Mouse (Mus musculus): ENCODE results near the gene Rapgef4.

Rapgef4 gene

GRCm38 (mm10) chr2:71980771-71981342 is at the start of gene Rapgef4:
Gene Rapgef4, plus strand, starts transcription at chr2:71981240.
- no peak for DNase-seq (ENCODE audit: extremely low read depth, insufficient read length, low spot score)

DNA sequence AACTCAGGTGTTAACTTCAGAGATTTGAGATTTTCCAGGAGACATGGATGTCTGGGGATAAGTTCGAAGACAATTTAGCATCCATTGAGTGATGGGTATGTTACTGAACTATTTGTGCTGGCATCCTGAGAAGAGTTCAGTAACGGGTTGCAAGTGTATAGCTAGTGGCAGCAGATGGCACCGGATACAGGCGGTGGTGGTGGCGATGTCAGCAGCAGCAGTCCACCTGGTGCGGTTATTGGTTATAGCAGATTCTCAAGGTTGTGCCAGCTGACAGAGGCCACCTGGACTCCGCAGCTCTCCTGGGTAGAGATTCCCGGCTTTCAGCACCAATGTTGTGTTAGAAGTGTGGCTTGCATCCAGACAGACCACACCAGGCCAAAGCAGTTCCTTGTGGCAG is 47.0 kb upstream of the Rapgef4 start:
- no peak for DNase-seq (ENCODE audit: extremely low read depth, insufficient read length, low spot score)

GRCm38 (mm10) chr2:71936711-71937110 is 44.3 kb upstream of the Rapgef4 start:
- DNase-seq (ENCODE audit: extremely low read depth, insufficient read length, low spot score) = no peak

GRCm38 (mm10) chr2:71937649-71938308 is 43.3 kb upstream of the Rapgef4 start:
- DNase-seq (ENCODE audit: extremely low read depth, insufficient read length, low spot score) = no peak

DNA sequence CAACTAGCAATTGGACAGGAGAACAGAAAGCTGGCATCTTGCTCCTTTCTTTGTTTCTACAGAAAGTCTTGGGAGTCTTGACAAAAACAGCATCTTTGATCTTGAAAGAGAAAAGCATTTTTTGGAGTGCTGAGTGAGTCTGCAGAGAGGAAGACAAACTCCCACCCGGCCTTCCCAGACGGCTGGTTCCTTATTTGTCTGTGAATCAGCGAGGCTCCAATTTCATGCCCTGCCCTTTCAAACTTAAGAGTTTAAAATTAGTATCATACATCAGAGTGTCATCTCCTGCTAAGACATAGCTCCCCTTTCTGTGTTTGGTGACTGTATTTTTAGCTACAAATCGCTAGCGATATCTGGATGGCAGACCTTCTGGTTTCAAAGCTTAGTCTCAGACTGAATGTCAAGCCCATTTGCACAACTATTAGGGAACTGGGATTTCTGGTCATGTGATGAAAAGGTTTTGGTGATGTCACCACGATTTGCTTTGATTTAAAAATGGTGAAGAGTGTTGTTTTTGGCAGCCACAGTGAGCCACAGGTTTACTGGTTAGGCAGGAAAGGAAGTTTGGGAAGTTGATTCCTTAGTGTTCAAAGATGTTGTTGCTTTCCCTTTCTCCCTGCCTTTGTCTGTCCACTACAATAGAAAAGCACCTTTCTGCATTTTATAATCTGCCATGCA is 42.2 kb upstream of the Rapgef4 start:
- no peak for DNase-seq (ENCODE audit: extremely low read depth, insufficient read length, low spot score)

- no peak for DNase-seq (ENCODE audit: extremely low read depth, insufficient read length, low spot score)
These were observed 39.9 kb upstream of the Rapgef4 start for GRCm38 (mm10) chr2:71941005-71941720.

DNA sequence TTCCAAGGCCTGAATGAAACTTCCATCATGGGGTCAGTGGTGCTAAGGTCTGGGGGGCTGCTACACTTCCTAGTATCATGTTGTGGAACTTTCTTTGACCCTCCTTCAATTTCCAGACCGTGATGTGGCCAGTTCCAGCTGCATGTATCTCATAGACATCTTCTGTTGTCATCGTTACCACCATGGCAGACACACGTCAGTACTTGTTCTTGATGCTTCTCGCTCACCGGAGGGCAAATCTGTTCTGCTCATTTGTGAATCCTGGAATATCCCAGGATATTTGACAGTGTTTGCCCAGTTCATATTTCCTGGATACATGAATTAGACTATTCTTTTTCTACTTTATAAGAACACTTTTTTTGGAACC is 39.3 kb upstream of the Rapgef4 start:
- no peak for DNase-seq (ENCODE audit: extremely low read depth, insufficient read length, low spot score)

DNA sequence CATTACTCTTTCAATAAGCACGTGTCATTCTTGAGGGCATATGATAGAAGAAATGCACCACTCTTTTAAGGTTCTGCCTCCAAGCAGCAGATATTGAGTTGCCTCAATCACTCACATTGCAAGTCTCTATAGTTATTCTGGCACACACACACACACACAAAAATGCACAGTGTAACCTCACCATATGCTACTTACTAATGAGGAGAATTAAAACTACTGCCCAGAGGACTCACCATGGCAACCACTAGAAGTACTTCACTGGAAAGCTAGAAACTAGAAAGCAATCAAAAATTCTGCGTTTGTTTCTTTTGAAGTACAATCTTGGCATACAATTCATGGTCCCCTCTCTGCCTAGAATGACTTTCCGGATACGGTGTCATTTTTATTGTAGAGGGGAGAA is 29.8 kb upstream of the Rapgef4 start:
- no peak for DNase-seq (ENCODE audit: extremely low read depth, insufficient read length, low spot score)

GRCm38 (mm10) chr2:71955637-71956036 is 25.4 kb upstream of the Rapgef4 start:
- DNase-seq (ENCODE audit: extremely low read depth, insufficient read length, low spot score) = no peak

GRCm38 (mm10) chr2:71956463-71956862 is 24.6 kb upstream of the Rapgef4 start:
- DNase-seq (ENCODE audit: extremely low read depth, insufficient read length, low spot score) = no peak

DNA sequence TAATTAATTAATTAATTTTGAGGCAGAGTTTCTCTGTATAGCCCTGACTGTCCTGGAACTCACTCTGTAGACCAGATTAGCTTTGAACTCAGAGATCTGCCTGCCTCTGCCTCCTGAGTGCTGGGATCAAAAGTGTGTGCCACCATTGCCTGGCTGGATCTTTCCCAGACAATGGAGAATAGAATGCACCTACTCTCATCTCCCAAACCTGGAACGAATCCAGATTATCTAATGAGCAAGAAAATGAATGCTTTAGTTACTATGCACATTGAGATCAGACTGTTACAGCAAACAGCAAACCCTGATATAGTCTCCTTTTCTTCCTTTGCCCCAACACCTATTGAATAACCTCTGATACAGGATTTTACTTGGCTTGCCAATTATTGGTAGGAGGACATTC is 23.1 kb upstream of the Rapgef4 start:
- no peak for DNase-seq (ENCODE audit: extremely low read depth, insufficient read length, low spot score)

DNA sequence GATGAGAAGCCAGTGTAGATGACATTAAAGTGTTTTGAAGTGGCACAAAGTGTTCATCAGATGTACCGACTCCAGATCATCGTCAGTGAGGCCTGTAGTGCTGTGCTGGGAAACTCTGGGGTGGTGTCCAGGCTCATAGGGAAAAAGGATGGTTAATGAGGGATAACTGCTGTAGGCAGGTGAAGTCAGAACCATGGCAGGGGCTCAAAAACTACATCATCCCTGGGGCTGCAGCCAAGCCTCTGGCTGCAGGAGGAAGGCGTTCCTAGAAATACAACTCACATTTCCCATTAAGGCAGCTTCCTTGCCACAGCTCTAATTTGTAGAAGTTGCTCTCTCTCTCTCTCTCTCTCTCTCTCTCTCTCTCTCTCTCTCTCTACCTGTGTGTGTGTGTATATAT is 22.6 kb upstream of the Rapgef4 start:
- DNase-seq (ENCODE audit: extremely low read depth, insufficient read length, low spot score) = no peak

GRCm38 (mm10) chr2:71964216-71964615 is 16.8 kb upstream of the Rapgef4 start:
- DNase-seq (ENCODE audit: extremely low read depth, insufficient read length, low spot score) = no peak

DNA sequence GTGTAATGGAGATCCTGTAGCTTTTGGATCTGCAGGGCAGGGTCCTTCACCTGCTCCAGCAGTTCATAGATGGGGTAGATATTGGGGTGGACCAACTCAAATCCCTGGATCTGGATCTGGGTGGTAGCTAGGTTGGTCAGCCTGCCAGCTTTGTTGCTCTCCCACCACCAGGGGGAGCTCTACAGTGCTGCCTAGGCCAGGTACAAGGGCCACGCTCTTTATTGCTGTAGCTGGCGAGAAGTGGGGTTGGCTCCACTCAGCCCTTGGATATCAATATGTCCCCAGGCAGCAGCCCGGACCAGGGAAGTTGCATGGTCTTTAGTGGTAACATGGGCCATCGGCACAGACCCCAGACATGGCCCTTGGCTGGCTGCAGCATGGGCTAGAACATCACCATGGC is 15.6 kb upstream of the Rapgef4 start:
- peak; percentile 14 for DNase-seq (ENCODE audit: extremely low read depth, insufficient read length, low spot score)

DNA sequence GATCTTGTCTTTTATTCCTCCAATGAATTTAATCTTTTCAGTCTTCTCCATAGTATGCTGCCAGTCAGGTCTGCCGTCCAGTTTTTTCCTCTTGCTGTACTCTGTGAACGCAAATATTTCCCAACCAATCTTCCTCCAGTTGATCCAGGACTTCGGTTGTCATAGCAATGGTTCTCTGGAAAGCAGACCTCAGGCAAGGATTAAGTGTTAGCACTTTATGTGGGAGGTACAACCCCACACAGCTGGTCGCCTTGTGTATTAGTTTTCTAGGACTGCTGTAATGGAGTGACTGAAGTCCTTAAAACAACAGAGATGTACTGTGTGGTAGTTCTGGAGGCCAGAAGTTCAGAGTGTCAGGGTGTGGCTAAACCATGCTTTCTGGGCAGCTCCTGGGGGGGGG is 14.3 kb upstream of the Rapgef4 start:
- no peak for DNase-seq (ENCODE audit: extremely low read depth, insufficient read length, low spot score)

GRCm38 (mm10) chr2:71967855-71968254 is 13.2 kb upstream of the Rapgef4 start:
- no peak for DNase-seq (ENCODE audit: extremely low read depth, insufficient read length, low spot score)

DNA sequence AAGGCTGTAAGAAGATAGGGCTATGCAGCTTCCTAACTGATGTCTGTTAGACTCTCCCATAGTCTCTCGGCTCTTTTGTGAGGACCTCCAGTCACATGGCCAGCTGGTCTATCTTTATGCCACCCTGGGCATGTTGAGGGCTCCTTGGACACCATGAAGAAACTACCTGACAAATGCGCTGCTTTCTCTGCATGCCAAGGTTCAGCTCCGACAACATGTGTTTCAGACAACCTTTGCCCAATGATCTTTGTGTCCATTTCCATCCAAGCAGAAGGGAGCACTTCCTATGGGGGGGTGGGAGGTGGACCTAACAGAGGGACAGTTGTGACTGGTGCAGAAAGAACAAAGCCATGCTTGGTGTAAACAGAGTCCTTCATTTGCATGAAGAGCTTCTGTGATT is 7.4 kb upstream of the Rapgef4 start:
- DNase-seq (ENCODE audit: extremely low read depth, insufficient read length, low spot score) = no peak

DNA sequence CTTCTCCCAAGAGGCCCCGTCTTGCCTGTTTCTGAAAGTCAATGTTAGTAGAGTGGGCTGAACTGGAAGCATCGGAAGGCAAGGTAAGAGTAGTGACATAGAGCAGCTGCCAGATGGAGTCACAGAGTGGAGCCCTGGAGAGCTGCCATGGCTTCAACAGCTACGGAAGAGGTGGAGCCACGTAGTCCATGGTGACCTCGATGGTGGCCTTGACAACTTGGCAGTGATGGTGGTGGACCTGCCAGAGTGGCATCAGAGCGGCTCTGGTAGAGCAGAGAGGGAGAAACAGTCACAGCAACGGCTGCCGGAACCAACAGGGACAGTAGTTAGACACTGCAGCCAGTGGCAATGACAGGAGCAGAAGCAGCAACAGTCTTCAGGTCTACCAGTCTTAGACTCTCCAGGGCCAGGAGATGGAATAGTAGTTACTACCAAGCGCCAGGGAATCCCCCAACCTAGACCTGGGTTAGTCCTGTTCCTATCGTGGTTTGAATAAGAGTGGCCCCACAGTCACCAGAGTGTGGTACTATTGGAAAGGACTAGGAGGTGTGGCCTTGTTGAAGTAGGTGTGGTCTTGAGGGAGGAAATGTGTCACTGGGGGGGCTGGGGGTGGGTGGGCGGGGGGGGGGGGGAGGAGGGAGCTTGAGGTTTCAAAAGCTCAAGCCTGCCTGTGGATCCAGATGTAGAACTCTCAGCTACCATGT is 6.7 kb upstream of the Rapgef4 start:
- no peak for DNase-seq (ENCODE audit: extremely low read depth, insufficient read length, low spot score)

DNA sequence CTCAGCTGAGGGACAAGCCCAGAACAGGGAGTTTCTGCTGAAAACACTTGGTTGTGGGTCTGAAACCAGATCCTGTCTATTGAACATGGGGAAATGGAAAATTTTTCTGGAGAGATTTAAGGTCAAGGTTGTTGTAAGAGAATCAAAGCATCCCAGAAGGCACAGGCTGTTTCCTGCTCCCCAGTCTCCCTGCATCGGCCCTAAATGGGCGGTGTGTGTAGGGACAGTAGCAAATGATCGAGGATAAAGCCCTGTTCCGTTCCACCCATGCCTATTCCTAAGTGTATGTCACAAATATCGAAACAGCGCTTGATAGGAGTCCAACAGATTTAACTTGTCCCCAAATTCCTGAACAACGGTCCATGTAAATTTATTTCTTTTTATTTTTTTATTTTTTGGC is 1.1 kb upstream of the Rapgef4 start:
- no peak for DNase-seq (ENCODE audit: extremely low read depth, insufficient read length, low spot score)

GRCm38 (mm10) chr2:71981343-71981851 is 357 bp downstream of the Rapgef4 start:
- DNase-seq (ENCODE audit: extremely low read depth, insufficient read length, low spot score) = no peak

GRCm38 (mm10) chr2:71981896-71982295 is 856 bp downstream of the Rapgef4 start:
- no peak for DNase-seq (ENCODE audit: extremely low read depth, insufficient read length, low spot score)
